Mouse (Mus musculus) urinary bladder, postnatal 14 days (tissue): ENCODE results near the gene Krt84.
"Not testable (repeated sequence)": the region's sequence is repeated elsewhere in the genome, so short reads cannot be mapped to it uniquely, and the experiment has no call there.

Experiments used
- DNase-seq: peaks from one replicate; pipeline ENCODE4 v3.0.0; 2021; ENCODE audit warnings: low spot score

The Krt84 gene

GRCm38 (mm10) chr15:101532720-101533119, at the start of gene Krt84:
Gene Krt84 (minus strand): TSS chr15:101532820.
- no peak for DNase-seq

- DNase-seq, result no peak
These were observed 49.1 kb upstream of the Krt84 start for GRCm38 (mm10) chr15:101581701-101582100.

DNA sequence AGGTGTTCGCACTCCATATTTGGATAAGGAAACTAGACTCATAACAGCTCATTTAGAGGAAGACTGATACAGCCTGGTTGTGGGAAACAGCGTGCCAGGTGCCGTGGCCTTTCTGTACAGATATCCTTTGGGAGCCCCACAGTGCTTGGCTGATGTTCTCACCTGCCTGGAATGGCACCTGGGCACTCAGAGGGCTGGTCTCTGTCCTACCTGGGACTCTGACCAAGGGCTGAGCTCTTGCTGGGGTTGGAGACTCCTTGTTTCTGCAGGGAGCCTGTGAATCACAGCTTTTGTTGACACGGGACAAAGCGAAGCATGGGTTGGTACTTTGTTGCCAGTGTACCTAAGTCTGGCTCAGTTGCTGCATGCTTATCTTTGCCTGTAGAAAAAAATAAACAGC, 42.9 kb upstream of the Krt84 start:
- DNase-seq, result no peak

DNA sequence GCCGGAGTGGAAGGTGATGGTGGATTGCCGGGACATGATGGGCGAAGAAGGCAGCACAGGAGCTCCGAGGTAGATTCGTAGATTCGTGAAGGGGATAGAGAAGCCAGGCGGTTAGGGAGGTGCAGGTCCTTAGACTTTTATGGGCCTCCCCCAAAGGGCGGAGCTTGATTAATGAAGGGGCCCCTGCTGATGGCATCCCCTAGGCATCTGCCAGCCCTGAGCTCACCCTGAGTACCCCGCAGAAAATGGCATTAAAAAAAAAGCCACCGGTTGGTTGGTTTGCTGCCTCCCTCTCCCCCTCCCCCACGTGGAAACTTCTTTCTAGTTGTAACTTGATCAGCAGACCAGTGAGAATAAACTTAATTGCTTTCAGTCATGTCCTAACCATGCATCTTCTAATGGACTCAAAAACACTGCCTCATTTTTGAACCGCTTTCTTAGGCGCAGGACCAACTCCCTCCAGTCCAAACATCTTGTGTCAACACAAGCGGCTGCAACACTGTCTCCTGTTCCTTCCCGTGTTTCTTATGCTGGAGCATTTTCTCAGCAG, 41.3 kb upstream of the Krt84 start, which contains the start of gene Krt75:
TSS of gene Krt75 (minus strand) at position 109 of the 550 bp plus-strand sequence.
- DNase-seq, result no peak

DNA sequence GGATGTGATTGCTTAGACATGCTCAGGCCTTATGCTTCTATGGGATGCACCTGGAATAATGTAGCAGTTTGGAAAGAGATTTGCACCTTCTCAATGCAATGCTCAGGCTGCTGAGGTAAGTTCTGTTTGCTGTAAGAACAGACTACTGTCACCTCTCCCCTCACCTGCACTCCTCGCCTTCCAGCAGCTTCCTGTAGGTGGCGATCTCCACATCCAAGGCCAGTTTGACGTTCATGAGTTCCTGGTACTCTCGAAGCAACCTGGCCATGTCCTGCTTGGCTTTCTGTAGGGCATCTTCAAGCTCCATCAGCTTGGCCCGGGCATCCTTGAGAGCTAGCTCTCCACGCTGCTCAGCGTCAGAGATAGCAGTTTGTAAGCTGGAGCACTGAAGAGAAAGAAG, 35.2 kb upstream of the Krt84 start:
- DNase-seq, result peak; percentile 26

GRCm38 (mm10) chr15:101562850-101563249, 30.2 kb upstream of the Krt84 start, which contains the start of gene Krt90:
Gene Krt90 (minus strand): TSS chr15:101562950.
- DNase-seq, result no peak

GRCm38 (mm10) chr15:101558034-101558646, 25.5 kb upstream of the Krt84 start:
- no peak for DNase-seq

GRCm38 (mm10) chr15:101553169-101553568, 20.5 kb upstream of the Krt84 start:
- no peak for DNase-seq

GRCm38 (mm10) chr15:101552188-101552587, 19.6 kb upstream of the Krt84 start:
- no peak for DNase-seq

GRCm38 (mm10) chr15:101550567-101550966, 17.9 kb upstream of the Krt84 start, which contains the start of gene Krt82:
Gene Krt82 (minus strand): TSS chr15:101550667.
- no peak for DNase-seq

DNA sequence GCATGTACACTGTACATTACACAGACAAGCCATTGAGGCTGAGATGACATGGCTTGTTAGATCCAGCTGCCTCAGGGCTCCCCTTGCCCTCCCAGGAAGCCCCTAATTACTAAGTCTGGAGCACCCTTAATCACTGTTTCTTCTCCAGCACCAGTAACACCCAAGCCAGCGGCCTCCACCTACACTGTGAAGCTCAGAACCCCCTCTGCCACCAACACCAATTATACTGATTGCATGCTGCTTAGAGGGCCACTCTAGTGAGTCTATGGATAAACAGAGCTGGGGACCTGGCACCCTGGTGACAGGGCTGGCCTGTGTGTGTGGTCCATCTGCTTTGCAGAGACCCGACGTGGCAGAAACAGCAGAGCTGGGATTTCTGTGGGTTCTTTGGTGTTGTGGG, 11.9 kb upstream of the Krt84 start:
- no peak for DNase-seq

DNA sequence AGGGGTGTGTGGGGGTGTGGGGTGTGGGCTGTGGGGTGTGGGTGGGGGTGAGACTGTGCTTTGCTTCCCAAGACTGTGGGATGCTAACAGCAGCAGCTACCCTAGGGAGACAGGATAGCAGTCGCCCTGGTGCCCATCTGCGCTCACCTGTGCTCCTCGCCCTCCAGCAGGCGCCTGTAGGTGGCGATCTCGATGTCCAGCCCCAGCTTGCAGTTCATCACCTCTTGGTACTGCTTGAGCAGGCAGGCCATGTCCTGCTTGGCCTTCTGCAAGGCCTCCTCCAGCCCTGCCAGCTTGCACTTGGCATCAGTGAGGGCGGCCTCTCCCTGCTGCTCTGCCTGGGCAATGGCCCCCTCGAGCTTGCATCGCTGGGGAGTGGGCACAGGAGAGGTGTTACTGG, 9.9 kb upstream of the Krt84 start:
- DNase-seq, result no peak

DNA sequence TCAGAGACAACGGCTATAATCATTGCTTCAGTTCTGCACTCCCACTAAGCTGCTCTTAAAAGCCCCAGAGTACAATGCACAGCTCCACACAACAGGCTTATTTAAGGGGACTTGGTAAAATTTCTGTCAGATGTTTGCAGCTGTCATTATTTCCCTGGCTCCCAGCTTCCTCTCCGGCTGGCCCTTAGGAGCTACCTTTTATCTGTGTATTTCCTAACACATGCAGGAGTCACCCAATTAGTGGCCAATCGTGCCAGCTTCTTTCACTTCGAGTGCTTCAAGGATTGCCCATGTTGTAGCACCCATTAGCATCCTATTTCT, 5.9 kb upstream of the Krt84 start:
- no peak for DNase-seq

GRCm38 (mm10) chr15:101537864-101538579, 5.4 kb upstream of the Krt84 start:
- peak; percentile 20 for DNase-seq

- peak; percentile 70 for DNase-seq
These were observed 3.6 kb upstream of the Krt84 start for GRCm38 (mm10) chr15:101536054-101536850.

DNA sequence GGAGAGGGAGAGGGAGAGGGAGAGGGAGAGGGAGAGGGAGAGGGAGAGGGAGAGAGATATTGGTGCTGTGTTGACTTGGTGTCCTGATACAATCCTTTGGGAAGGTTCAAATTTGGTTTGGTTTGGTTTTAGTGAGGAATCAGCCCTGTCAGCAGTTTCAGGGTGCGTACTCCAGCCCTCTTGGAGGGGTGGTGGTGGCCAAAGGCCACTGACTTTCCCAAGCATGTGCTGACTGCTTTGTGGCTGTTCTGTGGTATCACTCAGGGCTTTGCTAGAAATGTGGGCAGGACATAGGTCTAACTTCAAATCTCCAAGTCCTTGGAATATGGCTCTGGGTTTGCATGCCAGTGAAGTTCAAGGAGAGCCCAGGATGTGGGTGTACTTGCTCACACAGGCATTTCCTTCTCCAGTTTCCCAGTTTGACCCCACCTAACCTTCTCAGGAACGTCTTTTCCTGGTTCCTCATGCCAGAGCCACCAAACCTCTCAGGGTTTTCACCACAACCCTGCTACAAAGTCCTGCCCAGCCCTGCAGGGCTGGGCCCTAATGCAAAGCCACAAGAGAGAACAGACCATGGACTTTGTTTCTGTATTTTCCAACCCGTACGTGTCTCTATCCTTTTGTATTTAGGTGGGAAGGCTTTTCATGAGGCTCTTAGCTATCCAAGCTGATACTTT, 9.9 kb downstream of the Krt84 start:
- DNase-seq, result no peak

DNA sequence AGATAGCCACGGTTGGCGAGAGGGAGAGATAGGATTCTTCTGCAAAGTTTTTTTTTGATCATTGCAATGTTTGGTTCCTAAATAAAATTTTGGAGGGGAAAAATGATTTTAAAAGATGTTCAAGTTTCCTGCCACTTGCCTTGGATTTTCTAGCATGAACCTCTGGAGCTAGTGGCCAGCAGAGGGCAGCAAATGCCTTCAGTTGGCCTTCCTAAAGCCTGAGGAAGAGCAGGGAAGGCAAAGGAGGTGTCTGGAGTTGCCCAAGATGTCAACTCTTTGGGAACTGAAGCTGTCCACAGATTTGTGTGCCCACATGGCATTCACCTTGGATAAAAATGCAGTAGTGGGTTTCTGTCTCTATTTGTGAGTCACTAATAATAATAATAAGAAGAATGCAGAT, 12.8 kb downstream of the Krt84 start:
- DNase-seq, result peak; percentile 86

GRCm38 (mm10) chr15:101517161-101517560, 15.5 kb downstream of the Krt84 start, which contains the start of gene Gm49425:
Gene Gm49425 (minus strand): TSS chr15:101517261.
- not testable (repeated sequence) for DNase-seq

DNA sequence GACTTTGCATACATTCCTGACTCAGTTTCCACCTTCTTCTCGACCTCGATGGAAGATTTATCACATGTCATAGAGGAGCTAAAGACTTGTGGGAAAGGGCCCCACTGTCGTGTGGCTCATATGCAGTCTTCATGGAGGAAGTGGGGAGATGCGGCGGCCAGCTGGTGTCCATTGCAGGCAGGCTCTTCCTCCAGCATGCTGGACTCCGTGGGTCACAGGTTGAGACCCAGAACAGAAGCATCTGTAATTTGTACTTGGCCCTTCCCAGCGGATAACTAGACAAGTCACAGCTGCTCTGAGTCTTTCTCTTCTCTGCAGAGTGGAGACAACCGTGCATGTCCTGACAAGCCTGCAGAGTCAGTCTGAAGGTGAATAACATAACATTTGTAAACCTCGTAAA, 24.4 kb downstream of the Krt84 start:
- peak; percentile 9 for DNase-seq

- no peak for DNase-seq
These were observed 25.5 kb downstream of the Krt84 start for GRCm38 (mm10) chr15:101506896-101507758.

- peak; percentile 49 for DNase-seq
These were observed 35.4 kb downstream of the Krt84 start for GRCm38 (mm10) chr15:101497181-101497580.
